Mouse (Mus musculus): ENCODE results near the gene Hspa14. TPM values are rescaled to one million over a fixed set of nuclear protein-coding genes. Genes with fewer than 3 reads are reported as not detected.

The Hspa14 gene
- polyA plus RNA-seq, 2 experiments, result 50.8 to 74.0 TPM

DNA sequence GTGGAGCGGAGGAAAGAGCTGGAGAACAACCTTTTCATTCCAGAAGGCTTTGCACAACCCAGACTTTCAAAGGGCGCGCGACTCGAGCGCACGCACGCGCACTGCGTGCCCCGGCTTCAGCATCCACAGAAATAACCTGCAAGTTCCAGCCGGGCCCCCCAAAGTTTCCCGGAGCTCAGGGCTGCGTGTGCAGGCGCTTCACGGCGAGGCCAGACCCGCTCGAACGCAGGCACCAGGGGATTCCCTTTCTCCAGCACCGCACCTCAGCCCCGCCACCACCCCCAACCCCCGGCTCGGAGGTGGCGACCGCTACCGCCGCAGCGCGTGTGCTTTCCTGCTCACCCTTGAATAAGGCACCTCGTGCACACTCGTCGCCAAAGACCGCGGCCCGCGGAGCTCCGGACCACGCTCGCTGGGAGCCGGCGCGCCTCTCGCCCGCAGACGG, 38.2 kb downstream of the Hspa14 start:
- Histone ChIP-seq H3K9me3 (ENCODE audit: control insufficient read depth, low read length) (no peaks in the 10 kb centered on the region), H3K9ac (replicated peaks) (peak overlapping the region; percentile 83), H3K4me3 (ENCODE audit: insufficient read depth in 1 of 2, low read depth in 2 of 2, low read length in 2 of 2) (peak overlapping the region; percentile 80 to 84), H3K27ac (peak overlapping the region; percentile 86), H3K36me3 (replicated peaks; ENCODE audit: control insufficient read depth, insufficient read depth, low read depth) (peaks cover 8% of the 10 kb centered on the region; the same call in 1 of the 2 replicates), H3K27me3 (ENCODE audit: control insufficient read depth, insufficient read depth, low read length) (no peaks in the 10 kb centered on the region), H3K4me2 (ENCODE audit: low read depth) (peak overlapping the region; percentile 84), H3K4me1 (replicated peaks; ENCODE audit: control insufficient read depth in 2 of 2, insufficient read depth in 2 of 2, low read length in 1 of 2) (peaks cover 7 to 13% of the 10 kb centered on the region in 2 experiments)
- under 1% methylated on average over 46 of the region's 46 CpGs for WGBS (ENCODE audit: insufficient replicate concordance)
- ATAC-seq (ENCODE audit: insufficient read depth) (peak; percentile 69), DNase-seq (ENCODE audit: low read depth in 3 of 3, low spot score in 3 of 3) (peak; percentile 43 to 63 (median 55))
- TF ChIP-seq EP300 (IDR thresholded peaks at IDR 0.05; ENCODE audit: low read depth), result no peak
- no peak for TF ChIP-seq CTCF (IDR thresholded peaks at IDR 0.05; ENCODE audit: low read depth)

- no peaks in the 10 kb centered on the region for H3K27me3 ChIP-seq (ENCODE audit: control insufficient read depth, insufficient read depth, low read length)
- H3K4me3 ChIP-seq (ENCODE audit: insufficient read depth in 1 of 2, low read depth in 2 of 2, low read length in 2 of 2), result peak overlapping the region; percentile 80 to 84
- WGBS (ENCODE audit: insufficient replicate concordance), result under 1% methylated on average over 12 of the region's 12 CpGs
- H3K36me3 ChIP-seq (replicated peaks; ENCODE audit: control insufficient read depth, insufficient read depth, low read depth), result peaks cover 8% of the 10 kb centered on the region; the same call in 1 of the 2 replicates
- TF ChIP-seq CTCF (IDR thresholded peaks at IDR 0.05; ENCODE audit: low read depth) (no peak), EP300 (IDR thresholded peaks at IDR 0.05; ENCODE audit: low read depth) (no peak)
- no peaks in the 10 kb centered on the region for H3K9me3 ChIP-seq (ENCODE audit: control insufficient read depth, low read length)
- H3K27ac ChIP-seq, result peak overlapping the region; percentile 86
- ATAC-seq (ENCODE audit: insufficient read depth) (no peak), DNase-seq (ENCODE audit: low read depth in 3 of 3, low spot score in 3 of 3) (peak in 1 of 3 experiments; percentile 42)
- H3K4me2 ChIP-seq (ENCODE audit: low read depth), result peak overlapping the region; percentile 84
- H3K4me1 ChIP-seq (replicated peaks; ENCODE audit: control insufficient read depth in 2 of 2, insufficient read depth in 2 of 2, low read length in 1 of 2), result peaks cover 7 to 13% of the 10 kb centered on the region in 2 experiments
- H3K9ac ChIP-seq (replicated peaks), result peak overlapping the region; percentile 83
These were observed 38.7 kb downstream of the Hspa14 start for GRCm38 (mm10) chr2:3473891-3474290.

- ATAC-seq (ENCODE audit: insufficient read depth), result no peak
- Histone ChIP-seq H3K4me1 (replicated peaks; ENCODE audit: control insufficient read depth in 2 of 2, insufficient read depth in 2 of 2, low read length in 1 of 2) (no peaks in the 10 kb centered on the region), H3K27me3 (ENCODE audit: control insufficient read depth, insufficient read depth, low read length) (no peaks in the 10 kb centered on the region), H3K27ac (no peak overlapping the region), H3K4me3 (ENCODE audit: insufficient read depth in 1 of 2, low read depth in 2 of 2, low read length in 2 of 2) (no peak overlapping the region), H3K9ac (replicated peaks) (no peak overlapping the region), H3K36me3 (replicated peaks; ENCODE audit: control insufficient read depth, insufficient read depth, low read depth) (peaks cover 17% of the 10 kb centered on the region), H3K4me2 (ENCODE audit: low read depth) (no peak overlapping the region), H3K9me3 (ENCODE audit: control insufficient read depth, low read length) (no peaks in the 10 kb centered on the region)
- DNase-seq (ENCODE audit: low read depth in 3 of 3, low spot score in 3 of 3), result no peak
- WGBS (ENCODE audit: insufficient replicate concordance), result 81% methylated on average over 4 of the region's 4 CpGs
- TF ChIP-seq EP300 (IDR thresholded peaks at IDR 0.05; ENCODE audit: low read depth) (no peak), CTCF (IDR thresholded peaks at IDR 0.05; ENCODE audit: low read depth) (peak; percentile 31)
These were observed 56.0 kb downstream of the Hspa14 start for GRCm38 (mm10) chr2:3456590-3456989.

DNA sequence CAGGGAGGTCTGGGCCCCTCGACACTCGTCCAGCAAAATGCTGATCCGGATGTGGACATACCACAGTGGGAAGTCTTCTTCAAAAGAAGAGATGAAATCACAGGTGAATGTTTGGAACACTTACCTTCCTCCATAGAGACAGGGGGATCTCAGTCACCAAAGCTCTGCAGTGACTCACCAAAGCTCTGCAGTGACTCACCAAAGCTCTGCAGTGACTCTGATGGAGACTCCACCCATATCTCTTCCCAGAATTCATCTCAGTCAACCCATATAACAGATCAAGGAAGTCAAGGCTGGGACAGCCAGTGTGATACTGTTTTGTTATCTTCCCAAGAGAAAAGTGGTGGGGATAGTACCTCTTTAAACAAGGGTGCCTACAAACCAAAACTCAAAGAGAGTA, 59.5 kb downstream of the Hspa14 start:
- no peaks in the 10 kb centered on the region for H3K27me3 ChIP-seq (ENCODE audit: control insufficient read depth, insufficient read depth, low read length)
- no peak for ATAC-seq (ENCODE audit: insufficient read depth)
- TF ChIP-seq EP300 (IDR thresholded peaks at IDR 0.05; ENCODE audit: low read depth), result no peak
- no peak for TF ChIP-seq CTCF (IDR thresholded peaks at IDR 0.05; ENCODE audit: low read depth)
- no peak for DNase-seq (ENCODE audit: low read depth in 3 of 3, low spot score in 3 of 3)
- no peak overlapping the region for H3K4me3 ChIP-seq (ENCODE audit: insufficient read depth in 1 of 2, low read depth in 2 of 2, low read length in 2 of 2)
- no peak overlapping the region for H3K27ac ChIP-seq
- no peak overlapping the region for H3K9ac ChIP-seq (replicated peaks)
- no peaks in the 10 kb centered on the region for H3K4me1 ChIP-seq (replicated peaks; ENCODE audit: control insufficient read depth in 2 of 2, insufficient read depth in 2 of 2, low read length in 1 of 2)
- no peak overlapping the region for H3K4me2 ChIP-seq (ENCODE audit: low read depth)
- WGBS (ENCODE audit: insufficient replicate concordance), result 80% methylated on average over 3 of the region's 3 CpGs
- H3K9me3 ChIP-seq (ENCODE audit: control insufficient read depth, low read length), result no peaks in the 10 kb centered on the region
- H3K36me3 ChIP-seq (replicated peaks; ENCODE audit: control insufficient read depth, insufficient read depth, low read depth), result peaks cover 11% of the 10 kb centered on the region

DNA sequence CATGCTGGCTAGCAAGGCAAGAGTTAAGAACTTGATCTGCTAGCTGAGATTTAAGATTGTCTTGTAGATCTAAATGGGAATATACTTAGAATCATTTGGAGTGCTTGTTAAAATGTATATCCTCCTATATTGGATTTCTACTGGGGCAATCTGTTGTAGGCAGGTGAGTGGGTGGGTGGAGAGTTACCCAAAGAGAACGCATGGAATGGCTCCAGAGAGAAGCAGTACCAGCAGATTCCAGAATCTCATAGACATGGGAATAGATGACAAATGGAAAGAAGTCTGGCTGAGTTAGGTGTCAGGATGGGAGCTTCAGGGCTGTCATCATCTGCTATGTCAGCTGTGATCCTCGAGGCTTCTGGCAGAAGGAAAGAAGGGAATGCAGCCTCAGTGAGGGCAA, 63.2 kb downstream of the Hspa14 start:
- TF ChIP-seq CTCF (IDR thresholded peaks at IDR 0.05; ENCODE audit: low read depth) (no peak), EP300 (IDR thresholded peaks at IDR 0.05; ENCODE audit: low read depth) (no peak)
- H3K9ac ChIP-seq (replicated peaks), result no peak overlapping the region
- no peak for ATAC-seq (ENCODE audit: insufficient read depth)
- no peaks in the 10 kb centered on the region for H3K4me1 ChIP-seq (replicated peaks; ENCODE audit: control insufficient read depth in 2 of 2, insufficient read depth in 2 of 2, low read length in 1 of 2)
- H3K4me2 ChIP-seq (ENCODE audit: low read depth), result no peak overlapping the region
- 61% methylated on average over 2 of the region's 2 CpGs for WGBS (ENCODE audit: insufficient replicate concordance)
- H3K36me3 ChIP-seq (replicated peaks; ENCODE audit: control insufficient read depth, insufficient read depth, low read depth), result peaks cover 5% of the 10 kb centered on the region
- H3K27me3 ChIP-seq (ENCODE audit: control insufficient read depth, insufficient read depth, low read length), result no peaks in the 10 kb centered on the region
- H3K4me3 ChIP-seq (ENCODE audit: insufficient read depth in 1 of 2, low read depth in 2 of 2, low read length in 2 of 2), result no peak overlapping the region
- H3K27ac ChIP-seq, result no peak overlapping the region
- no peak for DNase-seq (ENCODE audit: low read depth in 3 of 3, low spot score in 3 of 3)
- no peaks in the 10 kb centered on the region for H3K9me3 ChIP-seq (ENCODE audit: control insufficient read depth, low read length)

Data from liver, embryonic 14.5 days (tissue).